ENCODE assay signal across 12 mouse cellular contexts in genomic region chr19:41204159-41205081, GRCm38 (mm10). TPM values are rescaled to one million over a fixed set of nuclear protein-coding genes. Genes with fewer than 3 reads are reported as not detected.
DNase-seq lines count a peak whose midpoint lies in the region; ATAC-seq and TF ChIP-seq lines count a peak whose summit lies in the region.
"Had no signal": no experiment of that assay in that cellular context is flagged by ENCODE, and none has a peak within 500 bp of the region (broad histone marks: within the 10 kb centered on the region; RNA-seq: fewer than 3 reads in every experiment).

No protein-coding gene starts in this region.

- H3K4me1 ChIP-seq in kidney, postnatal 0 days (replicated peaks; ENCODE audit: insufficient read depth, low read length) = peaks cover 7% of the 10 kb centered on the region; the same call in 1 of the 2 replicates
- peaks cover 15% of the 10 kb centered on the region for H3K4me1 ChIP-seq in kidney, embryonic 16.5 days (ENCODE audit: insufficient read depth, low read length)
- no peaks in the 10 kb centered on the region for H3K4me1 ChIP-seq in stomach, postnatal 0 days (replicated peaks; ENCODE audit: control insufficient read depth, insufficient read depth)

- H3K4me2 ChIP-seq in kidney, postnatal 0 days (ENCODE audit: low read length) = no peak overlapping the region
- no peak overlapping the region for H3K4me2 ChIP-seq in kidney, embryonic 16.5 days (replicated peaks; ENCODE audit: low read depth, low read length)
- H3K4me2 ChIP-seq in stomach, postnatal 0 days (replicated peaks; ENCODE audit: low read depth) = no peak overlapping the region
- H3K4me2 ChIP-seq: forebrain, embryonic 12.5 days; hindbrain, embryonic 13.5 days had no signal

- no peaks in the 10 kb centered on the region for H3K9me3 ChIP-seq in kidney, postnatal 0 days (replicated peaks; ENCODE audit: low read length)
- no peaks in the 10 kb centered on the region for H3K9me3 ChIP-seq in kidney, embryonic 16.5 days (ENCODE audit: low read length)
- H3K9me3 ChIP-seq in stomach, postnatal 0 days (ENCODE audit: control insufficient read depth, low read length) = no peaks in the 10 kb centered on the region
- H3K9me3 ChIP-seq: forebrain, embryonic 12.5 days; hindbrain, embryonic 13.5 days; limb, embryonic 13.5 days had no signal

- no peak for ATAC-seq in kidney, postnatal 0 days (replicated peaks; ENCODE audit: low FRiP score, low read depth)
- ATAC-seq in kidney, embryonic 16.5 days (ENCODE audit: low FRiP score, low TSS enrichment) = no peak
- ATAC-seq in stomach, postnatal 0 days (ENCODE audit: low FRiP score, low TSS enrichment) = no peak

- no peak overlapping the region for H3K9ac ChIP-seq in kidney, postnatal 0 days (ENCODE audit: low read depth, low read length)
- H3K9ac ChIP-seq in kidney, embryonic 16.5 days (replicated peaks; ENCODE audit: low read length) = no peak overlapping the region
- no peak overlapping the region for H3K9ac ChIP-seq in stomach, postnatal 0 days (ENCODE audit: low read length)
- H3K9ac ChIP-seq: forebrain, embryonic 12.5 days; hindbrain, embryonic 13.5 days; limb, embryonic 13.5 days had no signal

- H3K4me3 ChIP-seq in kidney, postnatal 0 days (replicated peaks; ENCODE audit: low read depth, low read length) = no peak overlapping the region
- no peak overlapping the region for H3K4me3 ChIP-seq in kidney, embryonic 16.5 days (ENCODE audit: low read length)
- H3K4me3 ChIP-seq in stomach, postnatal 0 days (ENCODE audit: low read depth, low read length) = no peak overlapping the region
- H3K4me3 ChIP-seq: forebrain, embryonic 12.5 days; hindbrain, embryonic 13.5 days had no signal

- H3K27me3 ChIP-seq in kidney, postnatal 0 days (ENCODE audit: insufficient read depth, low read length) = peaks cover 23% of the 10 kb centered on the region
- peaks cover 44% of the 10 kb centered on the region for H3K27me3 ChIP-seq in kidney, embryonic 16.5 days (ENCODE audit: insufficient read depth, low read length)
- H3K27me3 ChIP-seq in stomach, postnatal 0 days (ENCODE audit: control insufficient read depth, insufficient read depth, low read length) = peaks cover 3% of the 10 kb centered on the region; the same call in 1 of the 2 replicates

- peak; percentile 26 for DNase-seq in adrenal gland, postnatal 10 days
- DNase-seq in adrenal gland, adult 18-20 months (ENCODE audit: low spot score in 2 of 2) = no peak
- peak; percentile 27 for DNase-seq in kidney, postnatal 0 days (ENCODE audit: low spot score)
- DNase-seq in right cerebral cortex, adult 18-20 months = peak; percentile 41
- DNase-seq in right cerebral cortex, postnatal 14 days = no peak
- no peak for DNase-seq in stomach, postnatal 0 days (ENCODE audit: low spot score)
- DNase-seq in B cell, adult 2 months = no peak

- WGBS in kidney, postnatal 0 days = 65% methylated on average over 11 of the region's 11 CpGs
- 70% methylated on average over 11 of the region's 11 CpGs for WGBS in kidney, embryonic 16.5 days
- 69% methylated on average over 11 of the region's 11 CpGs for WGBS in stomach, postnatal 0 days

- H3K36me3 ChIP-seq in kidney, postnatal 0 days (ENCODE audit: insufficient read depth, low read length) = no peaks in the 10 kb centered on the region
- H3K36me3 ChIP-seq in kidney, embryonic 16.5 days (ENCODE audit: insufficient read depth, low read length) = no peaks in the 10 kb centered on the region
- no peaks in the 10 kb centered on the region for H3K36me3 ChIP-seq in stomach, postnatal 0 days (ENCODE audit: control insufficient read depth, insufficient read depth, low read length)
- H3K36me3 ChIP-seq: forebrain, embryonic 12.5 days; hindbrain, embryonic 13.5 days had no signal

- H3K27ac ChIP-seq in kidney, postnatal 0 days = no peak overlapping the region
- H3K27ac ChIP-seq in kidney, embryonic 16.5 days (ENCODE audit: low read length) = no peak overlapping the region
- no peak overlapping the region for H3K27ac ChIP-seq in stomach, postnatal 0 days (replicated peaks)
- H3K27ac ChIP-seq: forebrain, embryonic 12.5 days; hindbrain, embryonic 13.5 days; limb, embryonic 13.5 days had no signal

- TF ChIP-seq EP300 in stomach, postnatal 0 days (optimal IDR thresholded peaks at IDR 0.05) = no peak

- peak; percentile 66 for TF ChIP-seq CTCF in kidney, postnatal 0 days (IDR thresholded peaks at IDR 0.05; ENCODE audit: low read depth)
- TF ChIP-seq CTCF in stomach, postnatal 0 days (IDR thresholded peaks at IDR 0.05; ENCODE audit: low read depth) = peak; percentile 64

RNA-seq across cellular contexts. Expression of gene Tll2, which starts 2.2 kb away (rescaled TPM):
- under 1 TPM; 0.27 to 0.94 TPM for total RNA-seq in adrenal gland, postnatal 10 days (2021)
- total RNA-seq in adrenal gland, adult 18-20 months (2021) = under 1 TPM in 1 of 2 experiments, not detected in 1; 0.06 TPM
- polyA plus RNA-seq in kidney, postnatal 0 days (2015; fragmentation: Nextera tagmentation; extraction: Ambion mirVana) = not detected in 2 replicates
- polyA plus RNA-seq in kidney, embryonic 16.5 days (2015; fragmentation: Nextera tagmentation; extraction: Ambion mirVana) = 0.06 TPM in 1 of 2 replicates, not detected in the other
- 0.06 and 0.27 TPM in 2 replicates for polyA plus RNA-seq in stomach, postnatal 0 days (2015; fragmentation: Nextera tagmentation; extraction: Ambion mirVana)
- polyA plus RNA-seq: C2C12 had no signal

RNA-seq across cellular contexts. Expression of gene Tm9sf3, which starts 59.4 kb away (rescaled TPM):
- total RNA-seq in adrenal gland, postnatal 10 days (2021) = 100 to 1,000 TPM; 143 to 149 TPM
- total RNA-seq in adrenal gland, adult 18-20 months (2021) = 100 to 1,000 TPM; 150 to 191 TPM
- 135 and 138 TPM in 2 replicates for polyA plus RNA-seq in kidney, postnatal 0 days (2015; fragmentation: Nextera tagmentation; extraction: Ambion mirVana)
- 138 and 146 TPM in 2 replicates for polyA plus RNA-seq in kidney, embryonic 16.5 days (2015; fragmentation: Nextera tagmentation; extraction: Ambion mirVana)
- 138 and 143 TPM in 2 replicates for polyA plus RNA-seq in stomach, postnatal 0 days (2015; fragmentation: Nextera tagmentation; extraction: Ambion mirVana)

Comparison
In these comparisons a context has a peak if more than half of its experiments do, and no peak if none do; other contexts are left out.
1. DNase-seq: peak in adrenal gland, postnatal 10 days (single experiment), kidney, postnatal 0 days (single experiment) and right cerebral cortex, adult 18-20 months (single experiment); none in adrenal gland, adult 18-20 months (0 of 2), right cerebral cortex, postnatal 14 days (single experiment), stomach, postnatal 0 days (single experiment) and B cell, adult 2 months (0 of 2).